Mouse (Mus musculus): ENCODE data around the gene Gm17087.

DNA sequence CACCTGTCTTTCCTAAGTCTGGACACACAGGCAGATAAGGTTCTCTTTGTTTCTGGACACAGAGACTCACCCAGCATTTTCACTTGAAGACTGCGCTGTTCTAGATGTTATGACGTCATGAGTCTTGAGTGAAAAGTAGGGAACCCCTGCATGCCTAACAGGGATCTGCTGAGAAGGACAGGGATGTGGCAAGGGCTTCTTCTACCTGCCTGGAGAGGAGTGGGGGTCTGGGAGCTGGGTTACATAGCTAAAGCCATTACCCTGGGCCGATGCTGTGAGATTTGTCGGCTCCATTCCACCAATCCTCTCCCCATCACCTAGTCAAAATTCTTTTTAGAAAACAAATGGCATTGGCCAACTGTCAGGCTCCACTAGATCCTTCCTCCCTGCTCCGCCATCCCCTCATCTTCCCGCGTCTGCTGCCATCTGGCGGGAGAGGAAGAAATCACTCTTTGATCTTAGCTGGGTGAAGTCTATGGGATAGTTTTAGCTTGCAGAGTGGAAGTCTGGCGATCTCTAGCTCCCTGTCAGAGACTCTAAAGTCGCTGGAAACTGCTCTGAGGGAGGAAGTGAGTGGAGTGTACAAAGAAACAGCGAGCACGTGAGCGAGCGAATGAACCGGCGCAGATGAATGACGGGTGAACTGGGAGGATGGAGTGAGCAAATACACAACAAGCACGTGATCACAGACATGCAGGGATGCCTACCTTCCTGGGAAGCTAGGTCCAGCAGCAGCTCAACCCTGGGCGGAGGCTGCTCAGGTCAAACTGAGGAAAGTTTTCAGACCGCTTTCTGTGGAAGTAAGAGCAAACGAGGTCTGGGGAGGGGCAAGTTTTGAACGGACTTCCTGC is 25.9 kb upstream of the Gm17087 start:
- TF ChIP-seq CTCF (IDR thresholded peaks at IDR 0.05 in 2 of 3, conservative IDR thresholded peaks at IDR 0.05 in 1 of 3; ENCODE audit: control insufficient read depth in 1 of 3, insufficient read depth in 1 of 3, low read depth in 2 of 3, low read length in 3 of 3, poor library complexity in 1 of 3, severe bottlenecking in 1 of 3) (peak; percentile 69 to 91 (median 83)), POLR2A (IDR thresholded peaks at IDR 0.05; ENCODE audit: control insufficient read depth in 1 of 2, insufficient read depth in 1 of 2, low read depth in 1 of 2, low read length in 2 of 2, poor library complexity in 1 of 2) (no peak), ZNF384 (IDR thresholded peaks at IDR 0.05; ENCODE audit: low read depth, low read length) (no peak), ZKSCAN1 (IDR thresholded peaks at IDR 0.05; ENCODE audit: low read depth, low read length) (no peak), BHLHE40 (IDR thresholded peaks at IDR 0.05; ENCODE audit: borderline replicate concordance, low read depth, low read length) (peak; percentile 45; the same call in 1 of the 2 replicates), POLR2AphosphoS2 (IDR thresholded peaks at IDR 0.05; ENCODE audit: low read length) (no peak), RAD21 (IDR thresholded peaks at IDR 0.05; ENCODE audit: low read depth, low read length) (peak; percentile 83), EP300 (IDR thresholded peaks at IDR 0.05; ENCODE audit: low read depth in 1 of 2, low read length in 2 of 2) (no peak), RCOR1 (IDR thresholded peaks at IDR 0.05; ENCODE audit: low read depth, low read length) (no peak), TAL1 (IDR thresholded peaks at IDR 0.05; ENCODE audit: low read length) (no peak), USF1 (IDR thresholded peaks at IDR 0.05; ENCODE audit: low read depth, low read length) (peak; percentile 60), CHD1 (IDR thresholded peaks at IDR 0.05; ENCODE audit: low read depth, low read length) (no peak)

All from MEL (cell line).